Mouse (Mus musculus) G1E (cell line): ENCODE measurements around the gene Casp3.

ENCODE experiments used
- CTCF ChIP-seq: IDR thresholded peaks from 2 replicates; pipeline ENCODE4 v1.5.1; 2012; ENCODE audit warnings: low read depth, low read length, inconsistent platforms, mixed read lengths
- GATA1 ChIP-seq: IDR thresholded peaks from 2 replicates; pipeline ENCODE4 v1.6.1; 2012; ENCODE audit warnings: borderline replicate concordance, low read length, inconsistent platforms, mixed read lengths
- POLR2AphosphoS5 ChIP-seq: IDR thresholded peaks from 2 replicates; pipeline ENCODE4 v1.6.1; 2012; ENCODE audit warnings: low read depth, low read length, inconsistent platforms; ENCODE audit not compliant: insufficient replicate concordance
- TAL1 ChIP-seq: conservative IDR thresholded peaks from 2 replicates; pipeline ENCODE4 v1.6.1; 2012; ENCODE audit warnings: low read depth, low read length, inconsistent platforms, mixed read lengths

DNA sequence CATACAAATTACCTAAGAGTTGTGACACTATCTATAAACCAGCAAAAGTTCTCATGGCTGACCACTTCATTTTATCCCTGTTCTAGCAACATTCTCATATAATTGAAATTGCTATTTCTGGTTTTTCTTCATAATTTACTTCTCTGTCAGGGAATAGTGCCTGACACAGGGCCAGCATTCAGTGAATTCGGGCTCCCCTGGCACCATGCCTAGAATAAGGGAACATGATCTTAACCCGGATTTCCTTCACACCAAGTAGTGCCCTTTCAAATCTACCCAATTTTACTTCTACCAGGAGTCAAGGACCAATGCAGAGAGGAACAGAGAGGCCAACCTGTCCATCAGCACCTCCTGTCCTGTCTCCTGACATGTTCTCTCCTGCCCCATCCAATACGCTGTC is 31.5 kb upstream of the Casp3 start:
- TF ChIP-seq CTCF, result no peak
- TF ChIP-seq POLR2AphosphoS5, result no peak
- TF ChIP-seq GATA1, result no peak
- TF ChIP-seq TAL1, result no peak
